Mouse (Mus musculus) testis, adult 2 months (tissue): ENCODE measurements at regions not wholly inside any gene's neighbourhood (a gene's known extent, or its start where the extent isn't known, plus 50 kb on each side); places are given as distances from the start of the nearest gene placed in this dataset.

Experiments
- CTCF ChIP-seq: fragments of 200-500 bp; IDR thresholded peaks from 2 replicates; pipeline ENCODE4 v1.5.1; 2012; ENCODE audit warnings: low read depth, mild to moderate bottlenecking, inconsistent platforms, low read length, moderate library complexity; ENCODE audit not compliant: control insufficient read depth, insufficient read depth, insufficient replicate concordance
- POLR2A ChIP-seq: fragments of 200-500 bp; IDR thresholded peaks from 2 replicates; pipeline ENCODE4 v1.6.1; 2012; ENCODE audit warnings: low read depth, mild to moderate bottlenecking, inconsistent platforms, low read length, moderate library complexity; ENCODE audit not compliant: control insufficient read depth

GRCm38 (mm10) chr6:82854780-82855179, 80.5 kb upstream of the Hk2 start:
- TF ChIP-seq CTCF: no peak
- TF ChIP-seq POLR2A: no peak
